Mouse (Mus musculus): ENCODE measurements around the gene Efcab14. TPM values are rescaled to one million over a fixed set of nuclear protein-coding genes. Genes with fewer than 3 reads are reported as not detected.

Efcab14 gene
- total RNA-seq, 2 experiments from 2014 or later, result 44.8 to 46.6 TPM

DNA sequence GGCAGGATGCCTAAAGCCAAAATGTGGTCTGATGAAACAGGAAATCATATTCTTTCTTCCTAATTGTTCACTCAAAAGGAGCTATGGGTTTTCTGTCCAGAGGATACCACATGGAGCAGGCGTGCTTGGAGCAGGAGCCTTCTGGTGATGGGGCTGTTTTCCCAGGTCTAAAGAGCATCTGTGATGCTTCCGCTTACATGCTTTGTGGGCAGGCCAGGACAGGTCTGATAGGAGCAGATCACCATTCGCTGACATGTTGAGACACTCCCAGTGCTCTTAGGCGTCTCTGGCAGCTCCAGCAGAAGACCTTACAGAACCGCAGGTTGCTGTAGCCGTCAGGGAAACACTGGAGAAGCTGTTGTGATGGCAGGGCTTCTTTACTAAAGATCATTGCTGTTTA is 37.5 kb downstream of the Efcab14 start:
- no peak for DNase-seq (ENCODE audit: low spot score in 2 of 2)

GRCm38 (mm10) chr4:115777627-115778026 is 40.1 kb downstream of the Efcab14 start:
- no peak for DNase-seq (ENCODE audit: low spot score in 2 of 2)

GRCm38 (mm10) chr4:115780269-115780668 is 42.7 kb downstream of the Efcab14 start:
- DNase-seq (ENCODE audit: low spot score in 2 of 2), result no peak

GRCm38 (mm10) chr4:115780918-115781317 is 43.4 kb downstream of the Efcab14 start, which contains the start of gene Tex38:
TSS of gene Tex38 (minus strand) at chr4:115781018.
- no peak for DNase-seq (ENCODE audit: low spot score in 2 of 2)

GRCm38 (mm10) chr4:115782026-115782805 is 44.7 kb downstream of the Efcab14 start:
- no peak for DNase-seq (ENCODE audit: low spot score in 2 of 2)

DNA sequence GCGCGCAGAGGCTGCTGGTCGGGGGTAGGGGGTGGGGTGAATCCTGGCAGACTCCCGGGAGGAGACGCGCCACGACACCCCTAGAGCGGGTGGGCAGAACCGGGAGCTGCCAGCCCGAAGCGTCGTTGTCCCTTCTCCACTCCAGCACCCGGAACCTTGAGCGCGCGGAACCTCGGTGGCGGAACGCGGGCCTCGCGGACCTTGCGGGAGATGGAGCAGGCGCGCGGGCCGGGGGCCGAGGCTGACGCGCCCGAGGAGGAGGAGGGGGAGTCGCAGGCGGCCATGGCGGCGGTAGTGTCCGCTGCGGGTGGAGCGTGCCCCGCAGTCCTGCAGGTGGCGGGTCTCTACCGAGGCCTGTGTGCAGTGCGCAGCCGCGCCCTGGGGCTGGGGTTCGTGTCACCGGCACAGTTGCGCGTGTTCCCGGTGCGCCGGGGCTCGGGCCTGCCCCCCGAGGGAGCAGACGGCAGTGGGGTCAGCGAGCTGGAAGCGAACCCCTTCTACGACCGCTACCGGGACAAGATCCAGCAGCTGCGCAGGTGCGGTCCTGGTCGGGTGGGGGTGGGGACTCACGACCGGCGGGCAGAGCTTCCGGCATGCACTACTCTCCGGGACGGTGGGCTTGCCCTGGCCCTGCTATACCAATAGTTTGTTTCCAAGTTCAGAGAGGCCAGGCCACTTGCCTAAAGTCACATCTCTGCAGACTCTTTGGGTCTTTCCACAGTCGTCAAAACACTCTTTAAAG is 47.4 kb downstream of the Efcab14 start, which contains the start of gene Atpaf1:
Atpaf1 (plus strand) TSS at position 44 of the 742 bp plus-strand sequence.
- peak; percentile 74 to 80 for DNase-seq (ENCODE audit: low spot score in 2 of 2)

DNA sequence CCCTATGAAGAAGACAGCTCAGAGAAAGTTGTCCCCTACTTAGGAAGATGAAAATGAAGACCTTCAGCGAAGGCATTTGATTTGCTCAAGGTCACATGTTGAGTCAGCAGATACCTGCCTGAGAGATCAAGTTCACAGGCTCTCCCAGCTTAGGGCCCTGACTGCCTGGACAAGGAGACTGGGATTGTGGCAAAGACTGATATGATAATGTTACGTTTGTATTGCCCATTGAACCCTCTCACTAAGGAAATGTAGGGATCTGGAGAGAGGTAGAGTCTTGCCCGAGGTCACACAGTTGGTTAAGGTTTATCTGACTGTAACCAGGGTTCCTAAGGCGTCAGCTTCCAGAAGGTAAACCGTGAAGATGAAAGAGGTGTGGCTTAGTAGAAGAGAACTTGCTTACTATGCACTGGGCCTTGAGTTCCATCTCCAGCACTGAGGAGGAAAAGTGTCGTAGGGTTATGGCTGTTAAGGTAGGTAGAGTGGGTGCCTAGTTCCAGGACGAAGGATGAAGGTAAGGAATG is 48.0 kb downstream of the Efcab14 start:
- no peak for DNase-seq (ENCODE audit: low spot score in 2 of 2)

DNA sequence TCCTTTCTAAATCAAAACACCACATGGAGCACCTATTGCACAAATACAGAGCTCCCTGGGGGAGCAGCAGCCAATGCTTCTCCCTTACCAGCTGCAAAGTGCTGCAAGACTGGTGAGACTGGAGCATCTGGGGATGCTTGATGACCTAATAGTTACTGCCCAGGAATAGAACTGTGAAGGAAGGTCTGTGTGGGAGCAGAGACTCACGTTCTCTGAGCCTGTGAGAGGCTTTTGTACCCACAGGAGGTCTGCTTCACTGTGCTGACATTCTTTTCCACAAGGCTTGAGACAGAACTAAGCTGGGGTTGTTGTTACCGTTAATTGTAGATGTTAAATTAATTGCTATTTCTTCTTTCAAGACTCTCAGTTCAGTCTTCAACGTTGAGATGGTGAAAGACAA is 53.3 kb downstream of the Efcab14 start:
- no peak for DNase-seq (ENCODE audit: low spot score in 2 of 2)

DNA sequence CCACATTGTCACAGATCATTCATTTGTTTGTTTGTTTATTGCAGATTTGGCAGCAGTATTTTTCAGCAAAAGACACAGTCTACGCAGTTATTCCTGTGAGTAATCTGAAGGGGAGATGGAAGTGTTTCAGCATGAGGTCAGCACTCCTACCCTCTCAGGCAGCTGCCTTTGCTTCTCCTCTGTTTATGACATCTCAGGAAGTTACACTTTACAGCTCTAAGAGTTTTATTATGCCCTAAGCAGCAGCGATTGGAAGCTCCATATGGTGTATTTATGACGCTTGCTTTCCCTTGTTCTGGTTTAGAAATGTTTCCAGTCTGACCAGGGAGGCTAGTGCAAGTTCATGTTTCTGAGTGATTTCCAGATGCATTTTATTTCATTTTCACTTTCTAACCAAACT is 57.8 kb downstream of the Efcab14 start:
- DNase-seq (ENCODE audit: low spot score in 2 of 2), result no peak

DNA sequence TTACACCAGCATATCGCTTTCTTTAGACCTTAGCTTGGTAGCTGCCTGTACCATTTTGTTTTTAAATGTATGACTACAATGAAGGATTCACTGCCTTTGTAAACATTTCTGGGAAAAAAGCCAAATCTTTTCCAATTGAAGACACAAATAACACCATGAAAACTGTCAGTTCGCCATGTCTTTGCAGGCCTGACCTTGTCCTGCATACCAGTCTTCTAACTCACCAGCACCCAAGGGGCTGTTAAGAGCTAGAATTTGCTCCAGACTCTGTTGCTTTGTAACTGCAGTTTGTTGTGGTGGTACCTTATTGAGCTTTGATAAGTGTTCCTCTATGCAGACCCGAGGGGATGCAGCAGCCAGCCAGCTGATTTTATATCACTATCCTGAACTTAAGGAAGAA is 62.4 kb downstream of the Efcab14 start:
- DNase-seq (ENCODE audit: low spot score in 2 of 2), result no peak

DNA sequence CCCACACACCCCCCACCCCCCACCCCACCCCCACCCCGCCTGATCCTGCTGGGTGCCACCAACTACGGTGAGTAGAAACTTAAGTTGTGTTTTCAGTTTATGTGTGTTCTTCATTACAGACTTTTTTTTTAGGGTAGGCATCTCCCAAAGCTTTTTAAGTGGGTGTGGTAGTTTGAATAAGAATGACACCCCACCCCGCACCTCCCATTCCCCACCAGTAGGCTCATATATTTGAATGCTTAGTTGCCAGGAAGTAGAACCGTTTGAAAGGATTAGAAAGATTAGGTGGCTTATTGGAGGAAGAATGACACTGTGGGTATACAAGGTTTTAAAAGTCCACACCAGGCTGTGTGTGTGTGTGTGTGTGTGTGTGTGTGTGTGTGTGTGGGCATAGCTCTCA is 74.8 kb downstream of the Efcab14 start:
- no peak for DNase-seq (ENCODE audit: low spot score in 2 of 2)

- no peak for DNase-seq (ENCODE audit: low spot score in 2 of 2)
Measured at GRCm38 (mm10) chr4:115815606-115816005, 78.1 kb downstream of the Efcab14 start.

- DNase-seq (ENCODE audit: low spot score in 2 of 2), result no peak
Measured at GRCm38 (mm10) chr4:115820199-115820598, 82.7 kb downstream of the Efcab14 start.

DNA sequence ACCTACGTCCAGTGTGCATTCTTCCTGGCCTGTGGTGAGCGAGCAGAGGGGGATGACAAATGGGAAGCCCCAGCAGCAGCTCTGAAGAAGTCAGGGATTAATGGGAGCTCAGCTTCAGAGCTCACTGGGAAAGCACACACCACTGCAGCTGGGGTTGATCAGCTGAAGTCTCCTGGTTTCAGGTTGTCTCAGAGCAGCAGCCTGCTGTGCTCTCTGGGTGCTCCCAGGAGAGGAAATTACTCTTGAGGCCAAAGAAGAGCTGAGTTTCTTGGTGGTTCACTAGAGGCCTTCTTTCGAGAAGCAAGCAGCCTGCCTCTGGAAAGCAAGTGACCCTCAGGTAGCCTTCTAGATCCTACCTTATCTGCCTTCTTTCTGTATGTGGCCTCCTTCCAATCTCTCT is 83.4 kb downstream of the Efcab14 start:
- DNase-seq (ENCODE audit: low spot score in 2 of 2), result no peak

DNA sequence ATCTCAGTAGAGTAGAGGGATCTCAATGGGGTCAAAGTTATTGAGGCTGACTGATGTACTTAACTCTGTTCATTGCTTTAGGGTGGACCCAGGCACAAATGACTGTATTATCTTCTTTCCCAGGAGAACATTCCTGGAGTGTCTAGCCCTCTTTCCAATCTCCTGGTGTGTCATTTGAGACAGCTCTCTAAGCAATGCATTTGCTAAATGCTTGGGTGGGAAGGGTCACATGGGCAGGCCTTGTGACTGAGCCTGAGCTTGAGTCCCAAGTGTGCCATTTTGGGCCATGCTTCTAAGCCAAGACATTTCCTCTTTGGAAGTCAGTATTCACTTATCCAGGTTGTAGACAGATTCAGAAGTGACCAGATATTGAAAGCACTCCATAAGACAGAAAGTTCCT is 83.9 kb downstream of the Efcab14 start:
- DNase-seq (ENCODE audit: low spot score in 2 of 2), result no peak

GRCm38 (mm10) chr4:115821928-115822327 is 84.4 kb downstream of the Efcab14 start:
- DNase-seq (ENCODE audit: low spot score in 2 of 2), result no peak

GRCm38 (mm10) chr4:115824178-115824577 is 86.6 kb downstream of the Efcab14 start:
- no peak for DNase-seq (ENCODE audit: low spot score in 2 of 2)

- no peak for DNase-seq (ENCODE audit: low spot score in 2 of 2)
Measured at GRCm38 (mm10) chr4:115825271-115825670, 87.7 kb downstream of the Efcab14 start.

All from layer of hippocampus, postnatal 14 days (tissue).